Mouse (Mus musculus) testis, adult 2 months (tissue): Measurements from ENCODE around the gene Pkig.

Experiments used
- CTCF ChIP-seq: fragments of 200-500 bp; IDR thresholded peaks from 2 replicates; pipeline ENCODE4 v1.5.1; 2012; ENCODE audit warnings: low read depth, mild to moderate bottlenecking, inconsistent platforms, low read length, moderate library complexity; ENCODE audit not compliant: control insufficient read depth, insufficient read depth, insufficient replicate concordance
- POLR2A ChIP-seq: fragments of 200-500 bp; IDR thresholded peaks from 2 replicates; pipeline ENCODE4 v1.6.1; 2012; ENCODE audit warnings: low read depth, mild to moderate bottlenecking, inconsistent platforms, low read length, moderate library complexity; ENCODE audit not compliant: control insufficient read depth

DNA sequence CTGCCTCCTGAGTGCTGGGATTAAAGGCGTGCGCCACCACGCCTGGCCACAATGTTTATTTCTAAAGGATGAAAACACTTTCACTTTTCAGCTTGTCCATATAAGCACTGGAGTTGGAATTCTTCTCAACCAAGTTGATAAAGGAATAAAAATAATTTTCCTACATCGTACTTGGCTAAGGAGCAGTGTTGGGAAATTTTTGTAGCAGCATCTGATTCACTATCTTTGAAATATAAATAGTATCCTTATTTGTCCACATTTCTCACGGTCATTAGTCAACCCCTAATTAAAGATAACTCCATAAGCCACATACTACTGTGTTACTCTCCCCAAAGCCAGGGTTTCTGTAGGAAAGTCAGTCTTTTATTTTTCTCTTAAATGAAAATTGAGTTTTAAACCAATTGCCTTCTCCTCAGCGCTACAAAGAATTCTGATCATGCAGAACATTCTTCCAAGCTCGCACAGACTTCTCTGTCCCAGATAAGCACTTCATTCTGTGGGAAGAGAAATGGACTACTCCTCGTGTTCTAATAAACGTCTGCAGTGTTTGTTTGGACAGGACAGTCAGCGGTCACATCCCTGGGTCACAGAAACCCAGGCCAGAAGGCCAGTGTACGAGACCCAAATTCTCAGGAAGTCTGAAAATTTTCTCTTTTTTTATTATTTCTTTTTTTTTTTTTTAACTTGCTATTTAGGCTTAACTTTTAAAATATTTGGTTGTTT lies 12.8 kb downstream of the Pkig start:
- TF ChIP-seq CTCF (no peak), POLR2A (no peak)
